Mouse (Mus musculus): ENCODE data around the gene Vmn2r72. TPM values are rescaled to one million over a fixed set of nuclear protein-coding genes. Genes with fewer than 3 reads are reported as not detected.

Vmn2r72 gene
- not detected for total RNA-seq (2023)

GRCm38 (mm10) chr7:85754997-85755396, at the start of gene Vmn2r72:
Vmn2r72 (minus strand) TSS chr7:85755097.

Other genes starting within 250 kb of the Vmn2r72 start
- gene Vmn2r71, start 192.0 kb downstream of the Vmn2r72 start, total RNA-seq (2023): not detected
- gene Vmn2r70, start 185.9 kb downstream of the Vmn2r72 start, total RNA-seq (2023): not detected
- not detected for gene Vmn2r73, start 121.2 kb upstream of the Vmn2r72 start, total RNA-seq (2023)
- gene Vmn2r74, start 206.5 kb upstream of the Vmn2r72 start, total RNA-seq (2023): not detected